Mouse (Mus musculus) lung, postnatal 25 days (tissue): ENCODE results near the gene Pink1.

Source experiments
- DNase-seq: peaks from one replicate; pipeline ENCODE4 v3.0.0; 2022; ENCODE audit warnings: low spot score

The Pink1 gene

GRCm38 (mm10) chr4:138326077-138326695 is at the start of gene Pink1:
Pink1 (minus strand) TSS chr4:138326307.
- peak; percentile 91 for DNase-seq

GRCm38 (mm10) chr4:138375117-138375516 is 49.0 kb upstream of the Pink1 start:
- DNase-seq = no peak

- no peak for DNase-seq
Observed at GRCm38 (mm10) chr4:138370996-138371516, 44.9 kb upstream of the Pink1 start.

- no peak for DNase-seq
Observed at GRCm38 (mm10) chr4:138368498-138369260, 42.6 kb upstream of the Pink1 start.

GRCm38 (mm10) chr4:138367641-138368497 is 41.8 kb upstream of the Pink1 start, which contains the start of gene Cda:
Cda (minus strand) TSS chr4:138367992.
- DNase-seq = peak; percentile 88

- no peak for DNase-seq
Observed at GRCm38 (mm10) chr4:138366561-138366960, 40.5 kb upstream of the Pink1 start.

- DNase-seq = no peak
Observed at GRCm38 (mm10) chr4:138363511-138363910, 37.4 kb upstream of the Pink1 start.

GRCm38 (mm10) chr4:138362883-138363282 is 36.8 kb upstream of the Pink1 start:
- no peak for DNase-seq

GRCm38 (mm10) chr4:138361370-138361821 is 35.3 kb upstream of the Pink1 start:
- no peak for DNase-seq

- no peak for DNase-seq
Observed at GRCm38 (mm10) chr4:138358176-138358575, 32.1 kb upstream of the Pink1 start.

GRCm38 (mm10) chr4:138356551-138356950 is 30.4 kb upstream of the Pink1 start:
- peak; percentile 16 for DNase-seq

GRCm38 (mm10) chr4:138356141-138356540 is 30.0 kb upstream of the Pink1 start:
- peak; percentile 12 for DNase-seq

- no peak for DNase-seq
Observed at GRCm38 (mm10) chr4:138355496-138355895, 29.4 kb upstream of the Pink1 start.

- DNase-seq = no peak
Observed at GRCm38 (mm10) chr4:138353438-138354171, 27.5 kb upstream of the Pink1 start.

- no peak for DNase-seq
Observed at GRCm38 (mm10) chr4:138352692-138353091, 26.6 kb upstream of the Pink1 start.

GRCm38 (mm10) chr4:138351821-138352220 is 25.7 kb upstream of the Pink1 start:
- DNase-seq = no peak

- no peak for DNase-seq
Observed at GRCm38 (mm10) chr4:138348716-138349115, 22.6 kb upstream of the Pink1 start.

- DNase-seq = no peak
Observed at GRCm38 (mm10) chr4:138347280-138347679, 21.2 kb upstream of the Pink1 start.

GRCm38 (mm10) chr4:138344891-138345545 is 18.9 kb upstream of the Pink1 start:
- peak; percentile 23 for DNase-seq

GRCm38 (mm10) chr4:138343341-138343837 is 17.3 kb upstream of the Pink1 start:
- no peak for DNase-seq

- DNase-seq = no peak
Observed at GRCm38 (mm10) chr4:138342778-138343177, 16.7 kb upstream of the Pink1 start.
